Mouse (Mus musculus): ENCODE data around the gene Vmn2r30. TPM values are rescaled to one million over a fixed set of nuclear protein-coding genes. Genes with fewer than 3 reads are reported as not detected.

Vmn2r30 gene
- not detected for polyA plus RNA-seq (2017; shearing (Covaris generic))

GRCm38 (mm10) chr7:7337509-7337908 is at the start of gene Vmn2r30:
Gene Vmn2r30, minus strand, starts transcription at chr7:7337609.

GRCm38 (mm10) chr7:7374431-7374830 is 37.0 kb upstream of the Vmn2r30 start, which contains the start of gene Gm45783:
Gene Gm45783, minus strand, starts transcription at chr7:7374573.

DNA sequence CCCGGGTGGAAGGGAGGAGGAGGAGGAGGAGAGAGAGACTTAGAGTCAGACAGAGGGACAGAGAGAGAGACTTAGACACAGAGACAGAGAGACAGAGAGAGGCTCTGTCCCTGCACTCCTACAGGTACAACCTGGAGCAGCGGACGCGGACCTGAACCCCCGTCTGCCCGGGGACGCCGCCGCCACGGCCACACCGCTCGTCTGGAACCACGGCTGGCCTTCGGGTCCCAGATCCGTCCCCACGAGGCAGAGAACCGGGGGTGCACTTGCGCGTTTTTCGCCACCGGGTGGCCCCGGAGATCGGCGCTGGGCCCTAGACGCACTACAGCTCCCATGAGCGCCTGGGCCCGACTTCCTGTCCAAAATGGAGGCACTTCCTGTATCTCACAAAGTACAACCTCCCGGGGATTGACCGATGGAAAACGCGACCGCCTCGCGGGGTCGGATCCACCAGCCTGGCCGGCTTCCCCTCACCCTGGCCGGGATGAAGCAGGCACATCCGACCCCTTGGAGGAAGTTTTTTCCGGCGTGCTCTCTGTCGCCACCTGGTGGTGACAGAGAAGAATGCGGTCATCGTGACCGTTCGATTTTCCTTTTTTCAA is 59.3 kb downstream of the Vmn2r30 start, which contains the start of gene Gm45844:
Gene Gm45844 (minus strand): TSS at position 324 of the 602 bp plus-strand sequence.

Other genes with a start within 250 kb of the Vmn2r30 start
- gene Zfp954, start 216.1 kb downstream of the Vmn2r30 start, polyA plus RNA-seq (2017; shearing (Covaris generic)): 71.0 TPM
- gene Zfp773, start 200.9 kb downstream of the Vmn2r30 start, polyA plus RNA-seq (2017; shearing (Covaris generic)): 16.5 TPM
- gene Zfp418, start 166.3 kb downstream of the Vmn2r30 start, polyA plus RNA-seq (2017; shearing (Covaris generic)): 2.9 TPM
- 3.5 TPM for gene Zfp772, start 127.6 kb downstream of the Vmn2r30 start, polyA plus RNA-seq (2017; shearing (Covaris generic))
- 0.61 TPM for gene Vmn2r29, start 90.3 kb downstream of the Vmn2r30 start, polyA plus RNA-seq (2017; shearing (Covaris generic))
- 0.41 TPM for gene Gm45844, start 59.3 kb downstream of the Vmn2r30 start, polyA plus RNA-seq (2017; shearing (Covaris generic))
- 70.6 TPM for gene Clcn4, start 36.8 kb downstream of the Vmn2r30 start, polyA plus RNA-seq (2017; shearing (Covaris generic))
- gene Gm45783, start 37.0 kb upstream of the Vmn2r30 start, polyA plus RNA-seq (2017; shearing (Covaris generic)): not detected
- 0.12 TPM for gene Vmn2r31, start 62.1 kb upstream of the Vmn2r30 start, polyA plus RNA-seq (2017; shearing (Covaris generic))
- not detected for gene Vmn2r32, start 142.4 kb upstream of the Vmn2r30 start, polyA plus RNA-seq (2017; shearing (Covaris generic))
- not detected for gene Vmn2r33, start 229.2 kb upstream of the Vmn2r30 start, polyA plus RNA-seq (2017; shearing (Covaris generic))

All from naive thymus-derived CD4-positive, alpha-beta T cell, adult 5 months (primary cell).